Mouse (Mus musculus) limb, embryonic 10.5 days (tissue): Measurements from ENCODE around the gene Fam129a. TPM values are rescaled to one million over a fixed set of nuclear protein-coding genes. Genes with fewer than 3 reads are reported as not detected.

ENCODE experiments used
- DNase-seq: peaks from one replicate; pipeline ENCODE4 v3.0.0-alpha.2; 2017; ENCODE audit warnings: low spot score
- H3K27ac ChIP-seq: fragments of 300-500 bp; sonication (generic); 2 replicates; pipeline ENCODE4 v1.5.1; 2016; ENCODE audit warnings: mild to moderate bottlenecking
- H3K27me3 ChIP-seq: fragments of 300-500 bp; sonication (generic); 2 replicates; pipeline ENCODE4 v1.6.1; 2016; ENCODE audit warnings: low read depth, mild to moderate bottlenecking; ENCODE audit not compliant: poor library complexity, severe bottlenecking
- H3K36me3 ChIP-seq: fragments of 300-500 bp; sonication (generic); 2 replicates; pipeline ENCODE4 v1.6.1; 2016; ENCODE audit warnings: mild to moderate bottlenecking, moderate library complexity
- H3K4me1 ChIP-seq: fragments of 300-500 bp; sonication (generic); 2 replicates; pipeline ENCODE4 v1.6.1; 2016
- H3K4me3 ChIP-seq: fragments of 300-500 bp; sonication (generic); 2 replicates; pipeline ENCODE4 v1.5.1; 2016; ENCODE audit warnings: mild to moderate bottlenecking, moderate library complexity
- H3K9me3 ChIP-seq: fragments of 300-500 bp; sonication (generic); replicated peaks from 2 replicates; pipeline ENCODE4 v1.6.1; 2016; ENCODE audit warnings: mild to moderate bottlenecking
- WGBS: fragments of 180-500 bp; shearing (Covaris S2); methylation state at CpG from one replicate; pipeline ENCODE4 v1.1.7; 2016; 5-methylcytosine and 5-hydroxymethylcytosine counted together
- polyA plus RNA-seq: library from polyadenylated mRNA; unstranded; fragments of >200 nt; fragmentation: Nextera tagmentation; extraction: Ambion mirVana; gene quantifications from 2 replicates; pipeline ENCODE4 v1.2.1, GENCODE M21; 2016

The Fam129a gene
- polyA plus RNA-seq, 1 experiment from 2014 or later = 0.90 TPM

DNA sequence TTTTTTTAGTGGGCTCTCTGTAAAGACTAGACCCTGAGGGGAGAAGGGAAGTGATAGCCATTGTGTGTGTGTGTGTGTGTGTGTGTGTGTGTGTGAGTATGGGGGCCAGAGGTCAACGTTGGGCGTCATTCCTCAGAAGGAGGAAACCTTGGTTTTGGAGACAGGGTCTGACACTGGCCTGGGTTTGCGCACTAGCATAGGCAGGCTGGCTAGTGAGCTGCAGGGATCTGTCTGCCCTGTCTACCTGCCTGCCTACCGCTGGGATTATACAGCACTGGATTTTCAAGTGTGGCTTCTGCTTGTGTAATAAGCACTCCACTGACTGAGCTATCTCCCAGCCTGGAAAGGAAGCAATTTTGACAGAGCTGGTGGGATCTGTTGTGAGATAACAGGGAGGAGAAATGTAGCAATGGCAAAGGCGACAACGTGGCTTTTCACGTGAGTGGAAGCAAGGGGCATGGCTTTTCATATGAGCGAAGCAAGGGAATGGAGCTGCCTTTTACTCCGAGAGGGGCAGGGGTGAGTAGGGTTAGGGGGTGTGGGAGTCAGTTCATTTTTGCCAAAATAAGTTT lies 66.5 kb downstream of the Fam129a start:
- 93% methylated on average over 9 of the region's 9 CpGs for WGBS
- no peaks in the 10 kb centered on the region for H3K36me3 ChIP-seq
- H3K9me3 ChIP-seq = no peaks in the 10 kb centered on the region
- H3K4me3 ChIP-seq = no peak overlapping the region
- no peak for DNase-seq
- H3K27me3 ChIP-seq = no peaks in the 10 kb centered on the region
- H3K27ac ChIP-seq = no peak overlapping the region
- no peaks in the 10 kb centered on the region for H3K4me1 ChIP-seq

DNA sequence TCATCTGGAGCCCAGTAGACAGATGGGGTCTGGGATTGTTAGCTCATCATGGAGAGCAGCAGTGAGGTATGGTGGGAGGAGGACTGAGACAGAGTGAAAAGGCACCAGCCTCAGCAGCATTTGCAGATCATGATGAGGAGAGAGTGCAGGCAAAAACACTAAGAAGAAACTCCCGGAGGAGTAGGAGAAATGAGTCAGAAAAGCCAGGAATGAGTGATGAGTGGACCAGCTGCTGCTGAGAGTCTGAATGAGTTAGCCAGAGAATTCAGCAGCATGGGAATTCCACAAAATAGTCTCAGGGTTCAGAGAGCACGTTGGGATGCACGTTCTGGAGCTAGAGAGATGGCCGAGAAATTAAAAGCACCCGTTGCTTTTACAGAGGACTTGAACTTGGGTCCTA lies 67.4 kb downstream of the Fam129a start:
- no peaks in the 10 kb centered on the region for H3K4me1 ChIP-seq
- H3K36me3 ChIP-seq = no peaks in the 10 kb centered on the region
- no peaks in the 10 kb centered on the region for H3K9me3 ChIP-seq
- no peak for DNase-seq
- WGBS = 88% methylated on average over 5 of the region's 5 CpGs
- H3K27ac ChIP-seq = no peak overlapping the region
- H3K4me3 ChIP-seq = no peak overlapping the region
- no peaks in the 10 kb centered on the region for H3K27me3 ChIP-seq

DNA sequence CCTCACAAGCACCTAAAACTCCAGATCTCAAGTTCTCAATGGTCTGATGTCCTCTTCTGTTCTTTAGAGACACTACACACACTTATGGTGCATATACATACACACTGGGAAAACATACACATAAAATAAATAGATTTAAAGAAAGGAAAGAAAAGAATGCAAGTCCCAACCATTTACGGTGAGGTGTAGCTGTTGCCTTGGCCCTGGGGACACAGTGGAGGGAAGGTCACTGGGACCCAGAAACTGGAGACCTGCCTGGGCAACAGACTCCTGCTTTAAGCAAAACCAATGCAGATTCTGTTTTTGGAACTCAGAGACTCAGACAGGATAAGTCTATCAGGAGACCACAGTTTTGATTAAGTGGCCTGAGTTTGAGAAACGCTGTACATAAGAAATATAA lies 67.8 kb downstream of the Fam129a start:
- no peaks in the 10 kb centered on the region for H3K9me3 ChIP-seq
- no peak overlapping the region for H3K27ac ChIP-seq
- 93% methylated on average over 2 of the region's 2 CpGs for WGBS
- DNase-seq = no peak
- no peaks in the 10 kb centered on the region for H3K27me3 ChIP-seq
- no peaks in the 10 kb centered on the region for H3K4me1 ChIP-seq
- no peak overlapping the region for H3K4me3 ChIP-seq
- no peaks in the 10 kb centered on the region for H3K36me3 ChIP-seq

DNA sequence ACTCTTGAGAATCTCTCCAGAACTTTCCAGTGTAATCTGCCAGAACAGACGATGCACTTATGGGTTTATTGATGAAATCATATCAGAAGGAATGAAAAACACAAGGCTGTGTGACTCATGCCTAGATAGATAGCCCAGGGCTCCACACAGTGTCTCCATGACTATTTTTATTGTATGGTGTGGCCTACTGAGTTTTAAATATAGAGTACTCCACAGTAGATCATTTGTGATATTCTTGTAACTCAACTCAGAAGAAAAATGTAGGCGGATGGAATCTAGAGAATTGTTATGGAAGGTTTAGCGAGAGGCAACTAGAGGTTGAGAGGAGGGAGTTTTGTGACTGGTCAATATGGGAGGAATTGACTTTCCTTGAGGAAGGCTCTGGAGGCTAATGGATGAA lies 75.4 kb downstream of the Fam129a start:
- WGBS = 95% methylated on average over 3 of the region's 3 CpGs

DNA sequence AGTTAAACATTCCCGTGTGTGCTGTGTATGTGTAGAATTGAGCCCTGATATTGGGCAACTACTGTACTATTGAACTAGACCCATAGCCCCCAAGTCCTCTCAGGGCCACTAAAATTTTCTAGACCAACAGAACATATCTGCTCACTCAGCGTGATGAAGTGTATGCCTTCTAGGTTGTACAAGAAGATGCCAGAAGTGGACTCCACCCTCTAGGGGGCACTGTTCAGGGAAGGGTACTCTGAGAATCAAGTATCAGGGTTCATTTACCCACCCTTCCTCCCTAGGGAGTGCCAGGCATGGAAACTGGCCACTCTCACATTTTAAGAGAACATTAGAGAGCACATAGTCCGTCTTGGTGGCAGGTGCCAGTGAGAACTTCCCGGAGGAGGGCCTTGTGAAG lies 77.1 kb downstream of the Fam129a start:
- Histone ChIP-seq H3K36me3 (no peaks in the 10 kb centered on the region), H3K27ac (no peak overlapping the region), H3K9me3 (no peaks in the 10 kb centered on the region), H3K4me1 (no peaks in the 10 kb centered on the region), H3K27me3 (no peaks in the 10 kb centered on the region), H3K4me3 (no peak overlapping the region)
- 90% methylated on average over 4 of the region's 4 CpGs for WGBS
- DNase-seq = no peak

More for the DNA sequence above, 75.4 kb downstream of the Fam129a start:
- H3K4me3 ChIP-seq = no peak overlapping the region
- no peaks in the 10 kb centered on the region for H3K9me3 ChIP-seq
- H3K27ac ChIP-seq = no peak overlapping the region
- no peaks in the 10 kb centered on the region for H3K4me1 ChIP-seq
- no peaks in the 10 kb centered on the region for H3K36me3 ChIP-seq
- no peaks in the 10 kb centered on the region for H3K27me3 ChIP-seq
- no peak for DNase-seq

DNA sequence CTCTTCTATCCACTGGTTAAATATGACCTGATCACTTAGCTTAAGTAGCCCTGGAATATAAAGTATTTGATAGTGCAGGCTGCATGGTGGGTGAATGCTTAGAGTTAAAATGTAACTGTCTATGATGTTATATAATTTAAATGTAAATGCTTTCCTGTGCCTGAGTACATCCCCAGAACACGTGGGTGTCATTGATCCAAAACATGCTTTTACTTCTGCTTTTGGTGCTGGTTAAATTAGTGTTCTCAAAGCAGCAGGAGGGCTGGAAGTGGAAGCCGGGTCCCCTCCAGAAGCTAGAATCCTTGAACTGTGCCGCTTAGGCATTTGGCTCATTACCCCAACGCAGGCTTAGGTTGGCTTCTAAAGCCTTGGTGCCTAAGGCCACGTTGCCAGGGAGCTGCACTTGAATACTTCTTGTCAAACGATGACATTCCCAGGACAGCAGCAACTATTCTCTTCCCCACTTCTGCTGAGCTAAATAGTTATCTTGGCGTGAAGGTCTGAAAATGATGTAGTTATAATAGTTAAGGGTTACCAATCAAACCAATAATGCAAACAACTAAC lies 86.1 kb downstream of the Fam129a start:
- Histone ChIP-seq H3K27ac (no peak overlapping the region), H3K36me3 (no peaks in the 10 kb centered on the region), H3K27me3 (no peaks in the 10 kb centered on the region), H3K4me3 (no peak overlapping the region), H3K9me3 (no peaks in the 10 kb centered on the region), H3K4me1 (no peaks in the 10 kb centered on the region)
- WGBS = 75% methylated on average over 7 of the region's 7 CpGs
- DNase-seq = no peak

DNA sequence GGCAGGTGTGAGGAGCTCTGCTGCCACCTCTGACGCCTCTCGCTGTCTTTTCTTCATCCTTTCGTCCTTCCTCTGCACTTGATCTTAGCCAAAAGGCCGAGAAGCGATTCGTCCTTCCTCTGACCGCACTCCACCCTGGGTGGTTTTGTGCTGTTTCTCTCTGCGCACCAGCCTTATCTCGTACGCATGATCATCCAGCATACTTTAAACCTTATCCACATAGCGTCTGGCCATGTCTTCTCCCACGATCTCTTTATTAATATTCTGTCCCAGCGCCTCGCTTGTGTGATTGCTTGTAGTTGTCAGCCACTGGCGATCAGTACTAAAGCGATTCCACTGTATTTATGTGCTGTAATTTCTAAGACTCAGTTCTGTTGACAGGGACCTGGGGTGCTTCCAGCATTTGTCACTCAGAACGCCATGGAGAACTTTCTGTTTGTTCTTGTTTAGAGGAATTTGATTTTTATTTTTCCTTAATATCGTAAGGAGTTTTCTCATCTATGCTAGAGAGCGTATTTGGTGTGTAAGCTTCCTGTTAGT lies 87.4 kb downstream of the Fam129a start:
- H3K27me3 ChIP-seq = no peaks in the 10 kb centered on the region
- H3K36me3 ChIP-seq = no peaks in the 10 kb centered on the region
- H3K27ac ChIP-seq = no peak overlapping the region
- H3K9me3 ChIP-seq = no peaks in the 10 kb centered on the region
- DNase-seq = no peak
- H3K4me3 ChIP-seq = no peak overlapping the region
- WGBS = 92% methylated on average over 19 of the region's 19 CpGs
- no peaks in the 10 kb centered on the region for H3K4me1 ChIP-seq

DNA sequence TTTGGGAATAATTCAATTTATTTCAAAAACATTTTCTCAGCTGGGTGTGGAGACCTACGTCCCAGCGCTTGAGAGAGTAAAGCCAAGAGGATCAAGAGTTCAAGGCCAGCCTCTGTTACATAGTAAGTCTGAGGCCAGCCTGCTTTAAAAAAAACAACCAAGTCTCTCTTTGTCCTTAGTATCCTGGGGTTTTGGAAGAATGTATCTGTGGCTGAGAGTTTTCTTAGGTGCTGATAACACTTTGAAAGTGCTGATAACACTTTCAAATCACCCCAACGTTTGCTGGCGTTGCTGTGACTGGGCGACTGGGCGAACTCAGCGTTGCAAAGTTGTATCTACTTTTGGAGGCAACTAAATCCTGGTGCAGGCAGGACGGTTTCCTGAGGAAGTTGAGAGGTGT lies 88.7 kb downstream of the Fam129a start:
- Histone ChIP-seq H3K4me3 (no peak overlapping the region), H3K36me3 (no peaks in the 10 kb centered on the region), H3K27me3 (no peaks in the 10 kb centered on the region), H3K27ac (no peak overlapping the region), H3K9me3 (no peaks in the 10 kb centered on the region), H3K4me1 (no peaks in the 10 kb centered on the region)
- no peak for DNase-seq
- 83% methylated on average over 8 of the region's 8 CpGs for WGBS

DNA sequence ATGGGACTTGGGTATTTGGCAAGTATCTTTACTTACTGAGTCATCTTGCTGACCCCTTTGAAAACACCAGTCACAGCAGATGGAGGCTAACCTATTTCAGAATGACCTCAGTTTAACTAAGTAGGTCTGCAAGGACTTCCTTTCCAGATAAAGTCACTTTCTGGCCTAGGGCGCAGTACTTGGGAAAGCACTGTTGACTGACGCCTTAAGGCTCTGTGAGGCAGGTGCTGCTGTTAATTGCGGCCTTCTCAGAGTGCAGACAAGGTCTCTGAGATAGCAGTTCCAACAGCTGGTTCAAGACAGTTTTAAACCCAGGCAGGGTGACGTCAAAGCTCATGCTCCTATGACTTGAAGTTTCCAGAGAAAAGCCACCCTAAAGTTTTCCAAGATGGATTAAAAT lies 89.3 kb downstream of the Fam129a start:
- WGBS = 81% methylated on average over 4 of the region's 4 CpGs
- H3K27me3 ChIP-seq = no peaks in the 10 kb centered on the region
- no peaks in the 10 kb centered on the region for H3K9me3 ChIP-seq
- H3K4me3 ChIP-seq = no peak overlapping the region
- H3K36me3 ChIP-seq = no peaks in the 10 kb centered on the region
- no peaks in the 10 kb centered on the region for H3K4me1 ChIP-seq
- no peak for DNase-seq
- H3K27ac ChIP-seq = no peak overlapping the region

DNA sequence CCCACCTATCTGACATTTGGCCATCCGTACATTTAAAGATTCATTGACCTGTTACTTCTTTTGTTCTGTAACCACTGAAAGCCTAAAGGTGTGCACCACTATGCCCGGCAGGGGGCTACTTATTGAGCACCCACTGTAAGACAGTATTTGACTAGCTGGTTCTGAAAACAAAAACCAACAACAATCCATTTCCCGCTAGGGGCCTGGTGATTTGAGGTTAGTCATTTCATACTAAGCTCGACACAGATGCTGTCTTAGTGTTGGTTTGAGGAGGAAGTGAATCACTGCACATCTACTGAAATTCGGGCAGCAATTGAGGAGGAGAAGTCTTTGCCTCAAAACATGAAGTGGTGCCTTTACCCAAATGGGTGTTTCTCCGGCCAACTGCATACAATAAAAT lies 89.9 kb downstream of the Fam129a start:
- Histone ChIP-seq H3K4me1 (no peaks in the 10 kb centered on the region), H3K27ac (no peak overlapping the region), H3K36me3 (no peaks in the 10 kb centered on the region), H3K9me3 (no peaks in the 10 kb centered on the region), H3K4me3 (no peak overlapping the region), H3K27me3 (no peaks in the 10 kb centered on the region)
- DNase-seq = no peak
- WGBS = 92% methylated on average over 6 of the region's 6 CpGs

DNA sequence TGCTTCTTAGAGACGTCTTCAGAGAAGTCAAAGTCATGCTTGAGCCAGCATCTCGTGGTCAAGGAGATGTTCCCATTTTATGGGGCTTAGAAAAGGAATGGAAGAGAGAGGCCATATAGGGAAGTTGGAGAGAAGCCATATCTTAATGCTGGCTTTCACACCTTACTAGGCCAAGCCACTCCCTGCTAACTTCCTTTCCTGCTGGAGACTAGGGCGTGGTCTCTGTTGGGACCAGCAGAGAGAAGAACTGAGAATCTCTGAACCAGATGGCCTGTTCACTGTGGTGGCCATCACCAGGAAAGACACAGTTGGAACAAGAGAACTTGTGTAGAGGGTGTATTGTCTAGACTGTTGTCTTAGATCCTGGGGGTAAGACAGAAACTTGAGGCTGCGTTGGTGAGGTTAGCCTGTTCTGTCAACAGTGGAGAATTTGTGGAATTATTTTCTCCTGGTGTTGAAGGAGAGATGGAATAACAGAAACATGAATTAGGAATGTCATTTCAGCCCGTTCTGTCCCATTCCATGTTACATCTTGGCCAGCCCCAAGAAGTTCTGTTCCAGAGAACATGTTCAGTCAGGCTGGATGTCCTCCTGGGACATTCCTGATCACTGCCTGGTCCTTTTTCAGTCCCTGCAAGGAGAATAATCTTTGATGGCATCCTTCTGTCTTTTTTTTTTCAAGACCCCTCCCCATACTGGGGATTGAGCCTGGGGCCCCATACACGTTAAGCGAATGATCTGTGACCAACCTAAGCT lies 90.9 kb downstream of the Fam129a start:
- Histone ChIP-seq H3K36me3 (no peaks in the 10 kb centered on the region), H3K4me3 (no peak overlapping the region), H3K27ac (no peak overlapping the region), H3K27me3 (no peaks in the 10 kb centered on the region), H3K4me1 (no peaks in the 10 kb centered on the region), H3K9me3 (no peaks in the 10 kb centered on the region)
- DNase-seq = no peak
- 94% methylated on average over 7 of the region's 7 CpGs for WGBS

DNA sequence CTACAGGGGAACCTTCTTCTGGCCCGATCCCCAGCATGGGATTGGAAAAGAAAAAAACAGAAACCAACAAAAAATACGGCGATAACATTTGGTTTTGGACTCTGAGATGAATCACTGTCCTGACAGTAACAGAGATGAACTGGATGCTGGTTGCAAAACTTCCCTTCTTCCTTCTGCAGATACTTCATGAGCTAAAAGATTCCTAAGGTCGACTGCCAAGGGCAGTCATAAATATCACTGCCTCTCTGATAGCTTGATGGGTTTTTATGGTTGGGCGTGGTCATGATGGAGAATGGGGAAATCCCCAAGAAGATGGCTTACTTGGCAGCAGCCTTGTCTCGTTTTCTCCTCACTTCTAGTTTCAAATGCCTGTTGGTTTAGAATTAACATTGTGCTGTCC lies 92.0 kb downstream of the Fam129a start:
- Histone ChIP-seq H3K27me3 (no peaks in the 10 kb centered on the region), H3K4me3 (no peak overlapping the region), H3K9me3 (no peaks in the 10 kb centered on the region), H3K4me1 (no peaks in the 10 kb centered on the region), H3K36me3 (no peaks in the 10 kb centered on the region), H3K27ac (no peak overlapping the region)
- WGBS = 76% methylated on average over 6 of the region's 6 CpGs
- DNase-seq = no peak

DNA sequence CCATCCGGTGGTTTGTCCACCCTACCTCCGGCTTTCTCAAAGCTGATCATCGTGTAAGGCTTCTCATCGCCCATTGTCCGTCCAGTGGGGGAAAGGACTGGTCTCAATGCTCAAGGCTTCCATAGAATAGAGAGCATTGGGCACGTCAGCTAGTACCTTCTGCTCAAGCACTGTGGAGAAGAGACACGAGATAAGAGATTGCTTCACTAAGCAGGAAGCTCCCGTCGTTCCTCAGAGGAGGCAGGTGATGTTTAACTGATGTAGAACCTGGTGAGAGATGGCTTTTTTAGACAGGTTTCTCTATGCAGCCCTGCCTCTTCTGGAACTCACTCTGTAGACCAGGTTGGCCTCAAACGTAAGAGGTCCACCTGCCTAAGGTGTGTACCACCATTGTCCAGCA lies 93.4 kb downstream of the Fam129a start:
- no peaks in the 10 kb centered on the region for H3K9me3 ChIP-seq
- no peaks in the 10 kb centered on the region for H3K36me3 ChIP-seq
- no peak overlapping the region for H3K4me3 ChIP-seq
- DNase-seq = no peak
- no peak overlapping the region for H3K27ac ChIP-seq
- H3K27me3 ChIP-seq = no peaks in the 10 kb centered on the region
- WGBS = 92% methylated on average over 10 of the region's 10 CpGs
- no peaks in the 10 kb centered on the region for H3K4me1 ChIP-seq
